Mouse (Mus musculus) hindbrain, postnatal 0 days (tissue): ENCODE data around the gene Sgk1. TPM values are rescaled to one million over a fixed set of nuclear protein-coding genes. Genes with fewer than 3 reads are reported as not detected.

Experiments
- ATAC-seq: fragments of 200-750 bp; cut with Nextera tagmentation; 2 replicates; pipeline ENCODE4 v1.8.0; 2017; ENCODE audit warnings: mild to moderate bottlenecking, moderate TSS enrichment, moderate library complexity
- DNase-seq: peaks from one replicate; pipeline ENCODE4 v3.0.0-alpha.2; 2015; ENCODE audit warnings: low spot score
- H3K27ac ChIP-seq: fragments of 300-500 bp; sonication (generic); 2 replicates; pipeline ENCODE4 v1.5.1; 2014; ENCODE audit warnings: mild to moderate bottlenecking
- H3K27me3 ChIP-seq: fragments of 300-500 bp; sonication (generic); 2 replicates; pipeline ENCODE4 v1.6.1; 2014; ENCODE audit warnings: low read length, mixed read lengths; ENCODE audit not compliant: insufficient read depth
- H3K36me3 ChIP-seq: fragments of 300-500 bp; sonication (generic); 2 replicates; pipeline ENCODE4 v1.6.1; 2014; ENCODE audit warnings: low read length, mixed read lengths; ENCODE audit not compliant: insufficient read depth
- H3K4me1 ChIP-seq: fragments of 300-500 bp; sonication (generic); 2 replicates; pipeline ENCODE4 v1.6.1; 2014; ENCODE audit warnings: antibody characterized with exemption, low read length, mixed read lengths; ENCODE audit not compliant: insufficient read depth
- H3K4me2 ChIP-seq: fragments of 300-500 bp; sonication (generic); 2 replicates; pipeline ENCODE4 v1.6.1; 2014; ENCODE audit warnings: low read depth, mild to moderate bottlenecking, low read length, moderate library complexity, mixed read lengths
- H3K4me3 ChIP-seq: fragments of 300-500 bp; sonication (generic); 2 replicates; pipeline ENCODE4 v1.5.1; 2014; ENCODE audit warnings: low read length
- H3K9ac ChIP-seq: fragments of 300-500 bp; sonication (generic); replicated peaks from 2 replicates; pipeline ENCODE4 v1.6.1; 2014; ENCODE audit warnings: mild to moderate bottlenecking, low read length, moderate library complexity, mixed read lengths
- H3K9me3 ChIP-seq: fragments of 300-500 bp; sonication (generic); 2 replicates; pipeline ENCODE4 v1.6.1; 2016; ENCODE audit warnings: low read length, mixed read lengths
- CTCF ChIP-seq: IDR thresholded peaks from 2 replicates; pipeline ENCODE4 v1.5.1; 2016; ENCODE audit warnings: antibody characterized with exemption, control low read depth, low read depth
- WGBS: fragments of 180-500 bp; shearing (Covaris S2); extraction: QIAGEN DNeasy Blood & Tissue Kit; methylation state at CpG from one replicate; pipeline ENCODE4 v1.1.7; 2014; 5-methylcytosine and 5-hydroxymethylcytosine counted together
- polyA plus RNA-seq: library from polyadenylated mRNA; unstranded; fragments of >200 nt; fragmentation: Nextera tagmentation; extraction: Ambion mirVana; gene quantifications from 2 replicates; pipeline ENCODE4 v1.2.1, GENCODE M21; 2015
- total RNA-seq: library from RNA; depleted of rRNA; stranded (reverse); fragments of >200 nt; gene quantifications from 2 replicates; pipeline ENCODE4 v1.2.3, GENCODE M21; 2014

The Sgk1 gene
- total and polyA plus RNA-seq, 2 experiments from 2014 or later: 57.1 to 71.8 TPM

- no peak overlapping the region for H3K9ac ChIP-seq
- DNase-seq (no peak), ATAC-seq (0 out of 2 replicates have a peak, but pooled peaks have one; percentile 18)
- 88% methylated on average over 10 of the region's 10 CpGs for WGBS
- TF ChIP-seq CTCF: no peak
- H3K27ac ChIP-seq: no peak overlapping the region
- no peaks in the 10 kb centered on the region for H3K9me3 ChIP-seq
- H3K4me1 ChIP-seq: no peaks in the 10 kb centered on the region
- no peaks in the 10 kb centered on the region for H3K36me3 ChIP-seq
- no peaks in the 10 kb centered on the region for H3K27me3 ChIP-seq
- H3K4me2 ChIP-seq: no peak overlapping the region
- H3K4me3 ChIP-seq: no peak overlapping the region
Observed at GRCm38 (mm10) chr10:22007160-22007801, 125.3 kb downstream of the Sgk1 start.

- Histone ChIP-seq H3K27me3 (no peaks in the 10 kb centered on the region), H3K4me3 (no peak overlapping the region), H3K4me1 (no peaks in the 10 kb centered on the region), H3K9ac (no peak overlapping the region), H3K36me3 (no peaks in the 10 kb centered on the region), H3K27ac (no peak overlapping the region), H3K4me2 (no peak overlapping the region), H3K9me3 (no peaks in the 10 kb centered on the region)
- 0 out of 2 replicates have a peak, but pooled peaks have one; percentile 44 for ATAC-seq
- peak; percentile 83 for DNase-seq
- 43% methylated on average over 4 of the region's 4 CpGs for WGBS
- peak; percentile 68 for TF ChIP-seq CTCF
Observed at GRCm38 (mm10) chr10:22007802-22008172, 125.8 kb downstream of the Sgk1 start.

GRCm38 (mm10) chr10:22010088-22010818 lies 128.3 kb downstream of the Sgk1 start:
- 36% methylated on average over 19 of the region's 19 CpGs for WGBS
- Histone ChIP-seq H3K36me3 (no peaks in the 10 kb centered on the region), H3K4me2 (0 out of 2 replicates have a peak overlapping the region, but pooled peaks have one; percentile 23), H3K9me3 (no peaks in the 10 kb centered on the region), H3K27me3 (no peaks in the 10 kb centered on the region), H3K9ac (no peak overlapping the region), H3K27ac (no peak overlapping the region), H3K4me3 (no peak overlapping the region), H3K4me1 (no peaks in the 10 kb centered on the region)
- DNase-seq (peak; percentile 89), ATAC-seq (peak; percentile 65)
- TF ChIP-seq CTCF: peak; percentile 82

- H3K4me3 ChIP-seq: no peak overlapping the region
- 53% methylated on average over 16 of the region's 16 CpGs for WGBS
- no peak overlapping the region for H3K4me2 ChIP-seq
- no peak for TF ChIP-seq CTCF
- no peak overlapping the region for H3K9ac ChIP-seq
- H3K27me3 ChIP-seq: no peaks in the 10 kb centered on the region
- ATAC-seq (no peak), DNase-seq (no peak)
- H3K27ac ChIP-seq: no peak overlapping the region
- no peaks in the 10 kb centered on the region for H3K4me1 ChIP-seq
- H3K36me3 ChIP-seq: no peaks in the 10 kb centered on the region
- H3K9me3 ChIP-seq: no peaks in the 10 kb centered on the region
Observed at GRCm38 (mm10) chr10:22017469-22018159, 135.6 kb downstream of the Sgk1 start.

GRCm38 (mm10) chr10:22018618-22019017 lies 136.6 kb downstream of the Sgk1 start:
- no peak overlapping the region for H3K4me3 ChIP-seq
- H3K36me3 ChIP-seq: no peaks in the 10 kb centered on the region
- H3K4me2 ChIP-seq: no peak overlapping the region
- no peak for ATAC-seq
- no peaks in the 10 kb centered on the region for H3K9me3 ChIP-seq
- 95% methylated on average over 4 of the region's 4 CpGs for WGBS
- H3K4me1 ChIP-seq: no peaks in the 10 kb centered on the region
- TF ChIP-seq CTCF: peak; percentile 40
- H3K9ac ChIP-seq: no peak overlapping the region
- no peak overlapping the region for H3K27ac ChIP-seq
- no peak for DNase-seq
- no peaks in the 10 kb centered on the region for H3K27me3 ChIP-seq

- TF ChIP-seq CTCF: peak; percentile 57
- H3K9me3 ChIP-seq: no peaks in the 10 kb centered on the region
- H3K36me3 ChIP-seq: no peaks in the 10 kb centered on the region
- H3K9ac ChIP-seq: no peak overlapping the region
- H3K4me1 ChIP-seq: no peaks in the 10 kb centered on the region
- ATAC-seq: no peak
- H3K27me3 ChIP-seq: no peaks in the 10 kb centered on the region
- no peak overlapping the region for H3K4me2 ChIP-seq
- H3K4me3 ChIP-seq: no peak overlapping the region
- WGBS: 8% methylated on average over 9 of the region's 9 CpGs
- DNase-seq: peak; percentile 57
- H3K27ac ChIP-seq: no peak overlapping the region
Observed at GRCm38 (mm10) chr10:22034303-22034702, 152.3 kb downstream of the Sgk1 start.
